Mouse (Mus musculus) myocyte (in vitro differentiated cells): ENCODE results near the gene Galnt6. TPM values are rescaled to one million over a fixed set of nuclear protein-coding genes. Genes with fewer than 3 reads are reported as not detected.

Experiments
- H3K27me3 ChIP-seq: one replicate; pipeline ENCODE4 v1.6.1; 2011; ENCODE audit not compliant: control insufficient read depth, insufficient read depth, insufficient read length
- H3K36me3 ChIP-seq: one replicate; pipeline ENCODE4 v1.6.1; 2011; ENCODE audit not compliant: control insufficient read depth, insufficient read depth
- H3K4me2 ChIP-seq: one replicate; pipeline ENCODE4 v1.6.1; 2011; ENCODE audit warnings: low read depth, control low read depth
- H3K4me3 ChIP-seq: one replicate; pipeline ENCODE4 v1.5.1; 2011; ENCODE audit warnings: mild to moderate bottlenecking, control low read depth, moderate library complexity
- H3K79me2 ChIP-seq: one replicate; pipeline ENCODE4 v1.6.1; 2011; ENCODE audit not compliant: control insufficient read depth, insufficient read depth
- H3ac ChIP-seq: one replicate; pipeline ENCODE4 v1.6.1; 2011; ENCODE audit not compliant: control insufficient read depth, insufficient read length
- CEBPB ChIP-seq: IDR thresholded peaks from 2 replicates; pipeline ENCODE4 v1.6.1; 2011; ENCODE audit warnings: mild to moderate bottlenecking, moderate library complexity; ENCODE audit not compliant: poor library complexity, insufficient read depth, severe bottlenecking
- E2F4 ChIP-seq: IDR thresholded peaks from one replicate; pipeline ENCODE4 v1.6.1; 2011; ENCODE audit warnings: mild to moderate bottlenecking, control low read depth, moderate library complexity; ENCODE audit not compliant: insufficient read depth
- MAX ChIP-seq: IDR thresholded peaks from one replicate; pipeline ENCODE4 v1.6.1; 2011; ENCODE audit warnings: low read depth, mild to moderate bottlenecking, control low read depth
- MYOD1 ChIP-seq, 3 experiments: IDR thresholded peaks; one replicate each; pipeline ENCODE4 v1.6.1; 2011; ENCODE audit warnings: control low read depth in 2 of 3, low read depth in 2 of 3, mild to moderate bottlenecking in 2 of 3, moderate library complexity in 1 of 3; ENCODE audit not compliant: insufficient read length in 2 of 3, control insufficient read depth in 1 of 3
- MYOG ChIP-seq, 3 experiments: IDR thresholded peaks; one replicate each; pipeline ENCODE4 v1.6.1; 2011; ENCODE audit warnings: control low read depth in 2 of 3, low read depth in 2 of 3, mild to moderate bottlenecking in 2 of 3; ENCODE audit not compliant: insufficient read length in 2 of 3, control insufficient read depth in 1 of 3, insufficient read depth in 1 of 3
- POLR2A ChIP-seq: IDR thresholded peaks from one replicate; pipeline ENCODE4 v1.6.1; 2011; ENCODE audit warnings: low read depth, mild to moderate bottlenecking, control low read depth, moderate library complexity; ENCODE audit not compliant: insufficient read length
- POLR2AphosphoS2 ChIP-seq: IDR thresholded peaks from one replicate; pipeline ENCODE4 v1.6.1; 2011; ENCODE audit warnings: low read depth, control low read depth; ENCODE audit not compliant: insufficient read length
- REST ChIP-seq: IDR thresholded peaks from one replicate; pipeline ENCODE4 v1.6.1; 2011; ENCODE audit warnings: mild to moderate bottlenecking, control low read depth, moderate library complexity; ENCODE audit not compliant: insufficient read depth, insufficient read length
- SRF ChIP-seq: IDR thresholded peaks from one replicate; pipeline ENCODE4 v1.6.1; 2011; ENCODE audit warnings: low read depth; ENCODE audit not compliant: control insufficient read depth, insufficient read length
- TCF12 ChIP-seq: IDR thresholded peaks from one replicate; pipeline ENCODE4 v1.6.1; 2011; ENCODE audit warnings: mild to moderate bottlenecking, control low read depth; ENCODE audit not compliant: poor library complexity, insufficient read depth, severe bottlenecking
- TCF3 ChIP-seq: IDR thresholded peaks from one replicate; pipeline ENCODE4 v1.6.1; 2011; ENCODE audit warnings: low read depth, control low read depth; ENCODE audit not compliant: insufficient read length
- USF1 ChIP-seq: IDR thresholded peaks from one replicate; pipeline ENCODE4 v1.6.1; 2011; ENCODE audit warnings: low read depth, mild to moderate bottlenecking, control low read depth, moderate library complexity
- polyA plus RNA-seq: library from polyadenylated mRNA; unstranded; fragments of >200 nt; fragmentation: generic; extraction: Trizol; gene quantifications from one replicate; pipeline ENCODE4 v1.2.1, GENCODE M21; 2012; ENCODE audit warnings: missing spikeins

Galnt6 gene
- polyA plus RNA-seq, 1 experiment, result 26.0 TPM

GRCm38 (mm10) chr15:100743238-100743637, 14.1 kb upstream of the Galnt6 start:
- no peaks in the 10 kb centered on the region for H3K36me3 ChIP-seq
- H3K79me2 ChIP-seq, result no peaks in the 10 kb centered on the region
- no peak overlapping the region for H3K4me3 ChIP-seq
- no peaks in the 10 kb centered on the region for H3K27me3 ChIP-seq
- no peak overlapping the region for H3ac ChIP-seq
- H3K4me2 ChIP-seq, result no peak overlapping the region
- no peak for TF ChIP-seq SRF
- TF ChIP-seq E2F4, result no peak
- no peak for TF ChIP-seq MYOD1 (IDR thresholded peaks at IDR 0.05; ENCODE audit: control insufficient read depth in 1 of 3, insufficient read length in 2 of 3, low read depth in 2 of 3)
- TF ChIP-seq TCF3, result no peak
- TF ChIP-seq REST, result no peak
- TF ChIP-seq MAX, result no peak
- no peak for TF ChIP-seq MYOG (IDR thresholded peaks at IDR 0.05; ENCODE audit: control insufficient read depth in 1 of 3, insufficient read depth in 1 of 3, insufficient read length in 2 of 3, low read depth in 2 of 3)
- no peak for TF ChIP-seq CEBPB
- no peak for TF ChIP-seq POLR2AphosphoS2
- TF ChIP-seq TCF12, result no peak
- no peak for TF ChIP-seq USF1
- no peak for TF ChIP-seq POLR2A

DNA sequence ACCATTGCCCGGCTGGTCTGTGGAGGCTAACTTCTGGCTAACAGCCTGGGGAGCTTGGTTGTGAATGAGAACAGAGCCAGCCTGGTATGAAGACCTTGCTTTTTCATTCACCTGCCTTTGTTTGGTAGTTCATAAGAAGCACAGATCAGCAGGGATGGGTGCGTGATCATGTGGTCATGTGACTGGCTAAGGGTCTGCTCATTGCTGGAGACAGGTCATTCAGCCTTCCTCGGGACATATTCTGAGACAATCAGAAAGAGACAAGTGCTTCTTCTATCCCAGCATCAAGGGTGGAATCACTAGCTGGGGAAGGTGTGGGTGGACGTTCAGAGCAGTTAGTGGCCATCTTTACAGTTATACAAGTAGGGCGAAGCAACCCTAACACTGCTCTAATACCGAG, 10.3 kb upstream of the Galnt6 start:
- H3ac ChIP-seq, result no peak overlapping the region
- H3K4me2 ChIP-seq, result no peak overlapping the region
- no peaks in the 10 kb centered on the region for H3K27me3 ChIP-seq
- no peaks in the 10 kb centered on the region for H3K36me3 ChIP-seq
- TF ChIP-seq REST (no peak), TCF3 (no peak), USF1 (peak; percentile 37)
- H3K4me3 ChIP-seq, result no peak overlapping the region
- H3K79me2 ChIP-seq, result no peaks in the 10 kb centered on the region

GRCm38 (mm10) chr15:100738351-100738781, 9.2 kb upstream of the Galnt6 start:
- Histone ChIP-seq H3K36me3 (no peaks in the 10 kb centered on the region), H3K4me2 (no peak overlapping the region), H3K27me3 (no peaks in the 10 kb centered on the region), H3K4me3 (no peak overlapping the region), H3ac (no peak overlapping the region), H3K79me2 (no peaks in the 10 kb centered on the region)
- TF ChIP-seq REST (no peak), TCF3 (peak; percentile 20), TCF12 (peak; percentile 33), MAX (no peak), E2F4 (no peak), CEBPB (peak; percentile 29; the same call in 1 of the 2 replicates), POLR2AphosphoS2 (no peak), USF1 (no peak), MYOG (IDR thresholded peaks at IDR 0.05; ENCODE audit: control insufficient read depth in 1 of 3, insufficient read depth in 1 of 3, insufficient read length in 2 of 3, low read depth in 2 of 3) (peak; percentile 24 to 92 (median 55)), MYOD1 (IDR thresholded peaks at IDR 0.05; ENCODE audit: control insufficient read depth in 1 of 3, insufficient read length in 2 of 3, low read depth in 2 of 3) (peak; percentile 1 to 79 (median 53)), SRF (peak; percentile 95), POLR2A (no peak)

DNA sequence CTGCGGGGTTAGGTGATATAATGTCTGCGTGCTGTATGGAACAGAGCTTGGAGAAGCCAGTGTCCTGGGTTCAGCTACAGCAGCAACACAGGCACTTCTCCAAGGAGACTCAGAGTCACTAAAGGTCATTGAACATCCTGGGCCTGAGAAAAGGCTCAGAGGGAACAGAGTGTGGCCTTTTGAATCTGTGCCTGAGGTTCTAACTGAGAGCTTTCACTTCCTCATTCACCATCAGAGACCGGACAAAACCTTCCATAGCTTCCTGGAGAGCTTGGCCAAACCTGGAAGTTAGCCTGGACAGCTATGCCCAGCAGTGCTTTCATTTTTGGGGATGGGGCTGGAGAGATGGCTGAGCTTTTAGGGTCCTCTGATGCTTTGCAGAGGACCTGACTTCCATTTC, 8.5 kb upstream of the Galnt6 start:
- no peak overlapping the region for H3ac ChIP-seq
- TF ChIP-seq USF1, result no peak
- TF ChIP-seq MAX, result no peak
- TF ChIP-seq POLR2A, result no peak
- TF ChIP-seq SRF, result no peak
- no peak for TF ChIP-seq TCF3
- no peak for TF ChIP-seq TCF12
- TF ChIP-seq POLR2AphosphoS2, result no peak
- TF ChIP-seq MYOG (IDR thresholded peaks at IDR 0.05; ENCODE audit: control insufficient read depth in 1 of 3, insufficient read depth in 1 of 3, insufficient read length in 2 of 3, low read depth in 2 of 3), result no peak
- no peak for TF ChIP-seq MYOD1 (IDR thresholded peaks at IDR 0.05; ENCODE audit: control insufficient read depth in 1 of 3, insufficient read length in 2 of 3, low read depth in 2 of 3)
- no peak for TF ChIP-seq CEBPB
- H3K27me3 ChIP-seq, result no peaks in the 10 kb centered on the region
- no peaks in the 10 kb centered on the region for H3K36me3 ChIP-seq
- no peak overlapping the region for H3K4me3 ChIP-seq
- H3K4me2 ChIP-seq, result no peak overlapping the region
- H3K79me2 ChIP-seq, result no peaks in the 10 kb centered on the region

DNA sequence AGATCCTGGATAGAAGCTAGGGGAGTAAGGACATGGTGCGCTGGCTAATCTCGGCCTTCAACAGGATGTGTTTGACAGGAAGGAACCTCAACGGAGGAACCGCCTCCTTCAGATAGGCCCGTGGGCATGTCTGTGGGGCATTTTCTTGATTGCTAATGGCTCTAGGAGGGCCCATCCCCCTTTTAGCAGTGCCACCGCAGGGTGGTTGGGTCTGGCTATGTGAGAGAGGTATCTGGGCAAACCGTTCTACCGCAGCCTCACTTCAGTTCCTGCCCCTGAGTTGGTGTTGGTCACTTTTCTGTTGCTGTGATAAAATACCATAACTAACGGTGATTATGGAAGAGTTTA, 6.8 kb upstream of the Galnt6 start:
- Histone ChIP-seq H3K4me2 (peak overlapping the region; percentile 71), H3K36me3 (no peaks in the 10 kb centered on the region), H3K27me3 (no peaks in the 10 kb centered on the region), H3K79me2 (no peaks in the 10 kb centered on the region), H3K4me3 (peak overlapping the region; percentile 0), H3ac (no peak overlapping the region)
- no peak for TF ChIP-seq CEBPB
- TF ChIP-seq TCF12, result no peak
- TF ChIP-seq POLR2A, result no peak
- no peak for TF ChIP-seq MYOG (IDR thresholded peaks at IDR 0.05; ENCODE audit: control insufficient read depth in 1 of 3, insufficient read depth in 1 of 3, insufficient read length in 2 of 3, low read depth in 2 of 3)
- TF ChIP-seq POLR2AphosphoS2, result no peak
- TF ChIP-seq MAX, result no peak
